Mouse (Mus musculus): ENCODE data around the gene Coro6. TPM values are rescaled to one million over a fixed set of nuclear protein-coding genes. Genes with fewer than 3 reads are reported as not detected.

The Coro6 gene
- total and polyA plus RNA-seq, 3 experiments: 0.04 to 0.18 TPM; not detected in 1

- Histone ChIP-seq H3K36me3 (ENCODE audit: control insufficient read depth in 1 of 2, insufficient read depth in 2 of 2, low read length in 2 of 2) (peaks cover 0 to 3% of the 10 kb centered on the region in 2 experiments; a peak in 2 of 4 replicates), H3K4me1 (ENCODE audit: control insufficient read depth in 1 of 2, insufficient read depth in 2 of 2, low read length in 2 of 2) (no peaks in the 10 kb centered on the region), H3K79me2 (ENCODE audit: control insufficient read depth, insufficient read depth, low read length, poor library complexity) (peaks cover 6% of the 10 kb centered on the region; the same call in 1 of the 2 replicates), H3K9me3 (replicated peaks; ENCODE audit: insufficient read depth, low read length) (no peaks in the 10 kb centered on the region), H3K9ac (ENCODE audit: control insufficient read depth, low read depth, low read length, poor library complexity, severe bottlenecking) (no peak overlapping the region), H3K27ac (ENCODE audit: control insufficient read depth, low read depth, low read length) (no peak overlapping the region), H3K4me3 (ENCODE audit: control insufficient read depth in 1 of 2, insufficient read depth in 1 of 2, low read depth in 2 of 2, low read length in 2 of 2) (no peak overlapping the region), H3K27me3 (ENCODE audit: control insufficient read depth in 1 of 2, insufficient read depth in 2 of 2, low read length in 2 of 2) (no peaks in the 10 kb centered on the region)
- DNase-seq (ENCODE audit: low read depth, low spot score): no peak
- TF ChIP-seq POLR2AphosphoS5 (IDR thresholded peaks at IDR 0.05; ENCODE audit: borderline replicate concordance, low read depth, low read length) (no peak), RAD21 (IDR thresholded peaks at IDR 0.05; ENCODE audit: low read depth, low read length) (no peak), ZC3H11A (IDR thresholded peaks at IDR 0.05; ENCODE audit: low read depth, low read length) (no peak), POLR2AphosphoS2 (IDR thresholded peaks at IDR 0.05; ENCODE audit: low read length) (no peak), TCF12 (IDR thresholded peaks at IDR 0.05; ENCODE audit: low read depth, low read length) (no peak), MAFK (IDR thresholded peaks at IDR 0.05; ENCODE audit: borderline replicate concordance, low read depth, low read length) (no peak), CHD1 (IDR thresholded peaks at IDR 0.05; ENCODE audit: low read depth, low read length) (no peak), ZNF384 (IDR thresholded peaks at IDR 0.05; ENCODE audit: low read depth, low read length) (no peak), MYB (IDR thresholded peaks at IDR 0.05; ENCODE audit: low read depth, low read length) (no peak), E2F4 (IDR thresholded peaks at IDR 0.05; ENCODE audit: borderline replicate concordance, low read depth, low read length) (no peak), MYC (IDR thresholded peaks at IDR 0.05; ENCODE audit: low read depth, low read length) (no peak), USF1 (IDR thresholded peaks at IDR 0.05; ENCODE audit: low read depth, low read length) (no peak)
These were observed 14.0 kb downstream of the Coro6 start for GRCm38 (mm10) chr11:77476216-77476615.

GRCm38 (mm10) chr11:77476895-77477294, 14.7 kb downstream of the Coro6 start:
- peaks cover 9% of the 10 kb centered on the region; the same call in 1 of the 2 replicates for H3K79me2 ChIP-seq (ENCODE audit: control insufficient read depth, insufficient read depth, low read length, poor library complexity)
- H3K27me3 ChIP-seq (ENCODE audit: control insufficient read depth in 1 of 2, insufficient read depth in 2 of 2, low read length in 2 of 2): no peaks in the 10 kb centered on the region
- TF ChIP-seq CTCF (IDR thresholded peaks at IDR 0.05 in 2 of 3, conservative IDR thresholded peaks at IDR 0.05 in 1 of 3; ENCODE audit: control insufficient read depth in 1 of 3, insufficient read depth in 1 of 3, low read depth in 2 of 3, low read length in 3 of 3, poor library complexity in 1 of 3, severe bottlenecking in 1 of 3): no peak
- TF ChIP-seq ELF1 (IDR thresholded peaks at IDR 0.05; ENCODE audit: low read depth, low read length): no peak
- TF ChIP-seq JUND (IDR thresholded peaks at IDR 0.05; ENCODE audit: low read depth, low read length): no peak
- TF ChIP-seq USF1 (IDR thresholded peaks at IDR 0.05; ENCODE audit: low read depth, low read length): no peak
- TF ChIP-seq CHD2 (IDR thresholded peaks at IDR 0.05; ENCODE audit: low read length): no peak
- TF ChIP-seq MYB (IDR thresholded peaks at IDR 0.05; ENCODE audit: low read depth, low read length): no peak
- TF ChIP-seq POLR2AphosphoS5 (IDR thresholded peaks at IDR 0.05; ENCODE audit: borderline replicate concordance, low read depth, low read length): no peak
- no peak for TF ChIP-seq MAFK (IDR thresholded peaks at IDR 0.05; ENCODE audit: borderline replicate concordance, low read depth, low read length)
- TF ChIP-seq USF2 (IDR thresholded peaks at IDR 0.05; ENCODE audit: borderline replicate concordance in 1 of 2, insufficient read depth in 1 of 2, low read depth in 1 of 2, low read length in 2 of 2): no peak
- TF ChIP-seq ZKSCAN1 (IDR thresholded peaks at IDR 0.05; ENCODE audit: low read depth, low read length): no peak
- no peak for TF ChIP-seq POLR2AphosphoS2 (IDR thresholded peaks at IDR 0.05; ENCODE audit: low read length)
- no peak for TF ChIP-seq GABPA (IDR thresholded peaks at IDR 0.05; ENCODE audit: low read depth, low read length)
- TF ChIP-seq E2F4 (IDR thresholded peaks at IDR 0.05; ENCODE audit: borderline replicate concordance, low read depth, low read length): no peak

More at GRCm38 (mm10) chr11:77476895-77477294, 14.7 kb downstream of the Coro6 start:
- Histone ChIP-seq H3K36me3 (ENCODE audit: control insufficient read depth in 1 of 2, insufficient read depth in 2 of 2, low read length in 2 of 2) (peaks cover 0 to 3% of the 10 kb centered on the region in 2 experiments; a peak in 2 of 4 replicates), H3K9me3 (replicated peaks; ENCODE audit: insufficient read depth, low read length) (no peaks in the 10 kb centered on the region), H3K9ac (ENCODE audit: control insufficient read depth, low read depth, low read length, poor library complexity, severe bottlenecking) (no peak overlapping the region), H3K4me1 (ENCODE audit: control insufficient read depth in 1 of 2, insufficient read depth in 2 of 2, low read length in 2 of 2) (no peaks in the 10 kb centered on the region), H3K4me3 (ENCODE audit: control insufficient read depth in 1 of 2, insufficient read depth in 1 of 2, low read depth in 2 of 2, low read length in 2 of 2) (no peak overlapping the region), H3K27ac (ENCODE audit: control insufficient read depth, low read depth, low read length) (no peak overlapping the region)
- DNase-seq (ENCODE audit: low read depth, low spot score): no peak
